Mouse (Mus musculus) stomach, embryonic 14.5 days (tissue): Measurements from ENCODE around the gene Mmp28. TPM values are rescaled to one million over a fixed set of nuclear protein-coding genes. Genes with fewer than 3 reads are reported as not detected.
A peak's percentile ranks its signal among the peaks of the same experiment; 100 is the strongest.

ENCODE experiments used
- ATAC-seq: fragments of 200-750 bp; cut with Nextera tagmentation; 2 replicates; pipeline ENCODE4 v1.8.0; 2017; ENCODE audit warnings: low read depth, moderate TSS enrichment; ENCODE audit not compliant: insufficient number of reproducible peaks, insufficient read depth, low FRiP score
- H3K27ac ChIP-seq: fragments of 300-500 bp; sonication (generic); 2 replicates; pipeline ENCODE4 v1.5.1; 2014; ENCODE audit warnings: mild to moderate bottlenecking, low read length, moderate library complexity, mixed read lengths
- H3K27me3 ChIP-seq: fragments of 300-500 bp; sonication (generic); 2 replicates; pipeline ENCODE4 v1.6.1; 2014; ENCODE audit warnings: low read length, control low read depth, mixed read lengths; ENCODE audit not compliant: control insufficient read depth, insufficient read depth
- H3K36me3 ChIP-seq: fragments of 300-500 bp; sonication (generic); 2 replicates; pipeline ENCODE4 v1.6.1; 2014; ENCODE audit warnings: mild to moderate bottlenecking, control low read depth, low read length, moderate library complexity, mixed read lengths; ENCODE audit not compliant: control insufficient read depth, insufficient read depth
- H3K4me1 ChIP-seq: fragments of 300-500 bp; sonication (generic); 2 replicates; pipeline ENCODE4 v1.6.1; 2014; ENCODE audit warnings: low read length, control low read depth, mixed read lengths; ENCODE audit not compliant: control insufficient read depth, insufficient read depth
- H3K4me2 ChIP-seq: fragments of 300-500 bp; sonication (generic); replicated peaks from 2 replicates; pipeline ENCODE4 v1.6.1; 2014; ENCODE audit warnings: low read depth, low read length, control low read depth
- H3K4me3 ChIP-seq: fragments of 300-500 bp; sonication (generic); 2 replicates; pipeline ENCODE4 v1.5.1; 2014; ENCODE audit warnings: low read depth, low read length, control low read depth
- H3K9ac ChIP-seq: fragments of 300-500 bp; sonication (generic); replicated peaks from 2 replicates; pipeline ENCODE4 v1.6.1; 2014; ENCODE audit warnings: low read depth, mild to moderate bottlenecking, control low read depth, low read length, moderate library complexity, mixed read lengths
- H3K9me3 ChIP-seq: fragments of 300-500 bp; sonication (generic); 2 replicates; pipeline ENCODE4 v1.6.1; 2016; ENCODE audit warnings: low read depth, low read length, control low read depth; ENCODE audit not compliant: control insufficient read depth
- WGBS: fragments of 180-500 bp; shearing (Covaris S2); extraction: QIAGEN DNeasy Blood & Tissue Kit; methylation state at CpG from one replicate; pipeline ENCODE4 v1.1.7; 2014; 5-methylcytosine and 5-hydroxymethylcytosine counted together
- polyA plus RNA-seq: library from polyadenylated mRNA; unstranded; fragments of >200 nt; fragmentation: Nextera tagmentation; extraction: Ambion mirVana; gene quantifications from 2 replicates; pipeline ENCODE4 v1.2.1, GENCODE M21; 2014

Gene Mmp28
- polyA plus RNA-seq, 1 experiment from 2014 or later = 1.4 TPM

GRCm38 (mm10) chr11:83468765-83469164 lies 5.9 kb upstream of the Mmp28 start:
- no peak for ATAC-seq
- no peak overlapping the region for H3K27ac ChIP-seq
- no peaks in the 10 kb centered on the region for H3K36me3 ChIP-seq
- H3K4me1 ChIP-seq = no peaks in the 10 kb centered on the region
- H3K9ac ChIP-seq = no peak overlapping the region
- no peak overlapping the region for H3K4me3 ChIP-seq
- H3K4me2 ChIP-seq = no peak overlapping the region
- H3K9me3 ChIP-seq = no peaks in the 10 kb centered on the region
- H3K27me3 ChIP-seq = no peaks in the 10 kb centered on the region
- WGBS = 86% methylated on average over 3 of the region's 3 CpGs

GRCm38 (mm10) chr11:83467120-83467652 lies 4.3 kb upstream of the Mmp28 start:
- H3K9ac ChIP-seq = no peak overlapping the region
- ATAC-seq = 0 out of 2 replicates have a peak, but pooled peaks have one; percentile 16
- no peaks in the 10 kb centered on the region for H3K9me3 ChIP-seq
- H3K27me3 ChIP-seq = peaks cover 6% of the 10 kb centered on the region
- no peak overlapping the region for H3K27ac ChIP-seq
- H3K4me1 ChIP-seq = no peaks in the 10 kb centered on the region; the same call in 1 of the 2 replicates
- no peaks in the 10 kb centered on the region for H3K36me3 ChIP-seq
- 57% methylated on average over 11 of the region's 11 CpGs for WGBS
- H3K4me2 ChIP-seq = no peak overlapping the region
- H3K4me3 ChIP-seq = no peak overlapping the region

GRCm38 (mm10) chr11:83465976-83466375 lies 3.1 kb upstream of the Mmp28 start:
- H3K27ac ChIP-seq = no peak overlapping the region; the same call in 1 of the 2 replicates
- peaks cover 6% of the 10 kb centered on the region for H3K27me3 ChIP-seq
- no peaks in the 10 kb centered on the region for H3K9me3 ChIP-seq
- 20% methylated on average over 2 of the region's 2 CpGs for WGBS
- H3K4me3 ChIP-seq = no peak overlapping the region
- no peaks in the 10 kb centered on the region for H3K36me3 ChIP-seq
- H3K4me2 ChIP-seq = no peak overlapping the region
- H3K4me1 ChIP-seq = no peaks in the 10 kb centered on the region; the same call in 1 of the 2 replicates
- H3K9ac ChIP-seq = no peak overlapping the region
- no peak for ATAC-seq

GRCm38 (mm10) chr11:83461462-83462027 lies 1.3 kb downstream of the Mmp28 start:
- no peak overlapping the region for H3K4me3 ChIP-seq
- ATAC-seq = no peak
- WGBS = 73% methylated on average over 10 of the region's 10 CpGs

GRCm38 (mm10) chr11:83457912-83458601 lies 4.8 kb downstream of the Mmp28 start:
- Histone ChIP-seq H3K4me2 (no peak overlapping the region), H3K4me3 (no peak overlapping the region), H3K9ac (no peak overlapping the region), H3K4me1 (peaks cover 24% of the 10 kb centered on the region), H3K27me3 (peaks cover under 1% of the 10 kb centered on the region; the same call in 1 of the 2 replicates), H3K9me3 (no peaks in the 10 kb centered on the region), H3K36me3 (no peaks in the 10 kb centered on the region), H3K27ac (peak overlapping the region; percentile 21; the same call in 1 of the 2 replicates)
- 55% methylated on average over 9 of the region's 9 CpGs for WGBS
- no peak for ATAC-seq

More at GRCm38 (mm10) chr11:83461462-83462027, 1.3 kb downstream of the Mmp28 start:
- Histone ChIP-seq H3K4me2 (peak overlapping the region; percentile 92; the same call in 1 of the 2 replicates), H3K27ac (no peak overlapping the region), H3K9me3 (no peaks in the 10 kb centered on the region), H3K36me3 (no peaks in the 10 kb centered on the region), H3K9ac (no peak overlapping the region), H3K27me3 (peaks cover 6% of the 10 kb centered on the region), H3K4me1 (peaks cover 11% of the 10 kb centered on the region; the same call in 1 of the 2 replicates)

GRCm38 (mm10) chr11:83457257-83457656 lies 5.6 kb downstream of the Mmp28 start:
- no peak overlapping the region for H3K9ac ChIP-seq
- no peak for ATAC-seq
- no peak overlapping the region for H3K4me3 ChIP-seq
- H3K4me2 ChIP-seq = no peak overlapping the region
- peaks cover 24% of the 10 kb centered on the region for H3K4me1 ChIP-seq
- no peak overlapping the region; the same call in 1 of the 2 replicates for H3K27ac ChIP-seq
- WGBS = 54% methylated on average over 7 of the region's 7 CpGs
- H3K36me3 ChIP-seq = no peaks in the 10 kb centered on the region
- H3K9me3 ChIP-seq = no peaks in the 10 kb centered on the region
- H3K27me3 ChIP-seq = no peaks in the 10 kb centered on the region

GRCm38 (mm10) chr11:83455608-83456007 lies 7.3 kb downstream of the Mmp28 start:
- WGBS = 67% methylated on average over 3 of the region's 3 CpGs
- ATAC-seq = peak; percentile 14; the same call in 1 of the 2 replicates
- Histone ChIP-seq H3K4me3 (no peak overlapping the region), H3K9ac (no peak overlapping the region), H3K36me3 (no peaks in the 10 kb centered on the region), H3K9me3 (no peaks in the 10 kb centered on the region), H3K4me1 (peaks cover 24% of the 10 kb centered on the region), H3K27ac (peak overlapping the region; percentile 52; the same call in 1 of the 2 replicates), H3K27me3 (no peaks in the 10 kb centered on the region), H3K4me2 (no peak overlapping the region)

- Histone ChIP-seq H3K4me1 (peaks cover 24% of the 10 kb centered on the region), H3K9ac (0 out of 2 replicates have a peak overlapping the region, but pooled peaks have one; percentile 10), H3K9me3 (no peaks in the 10 kb centered on the region), H3K4me2 (no peak overlapping the region), H3K27ac (peak overlapping the region; percentile 61; the same call in 1 of the 2 replicates), H3K36me3 (no peaks in the 10 kb centered on the region), H3K4me3 (no peak overlapping the region), H3K27me3 (no peaks in the 10 kb centered on the region)
- 10% methylated on average over 4 of the region's 4 CpGs for WGBS
- no peak for ATAC-seq
Measured at GRCm38 (mm10) chr11:83454548-83454947, 8.3 kb downstream of the Mmp28 start.
